Mouse (Mus musculus) megakaryocyte, embryonic 14.5 days (primary cell): ENCODE measurements around the gene Ppfia2.

Experiments
- FLI1 ChIP-seq: IDR thresholded peaks from 2 replicates; pipeline ENCODE4 v1.6.1; 2012; ENCODE audit warnings: low read length, inconsistent platforms, mixed read lengths
- GATA1 ChIP-seq: IDR thresholded peaks from 3 replicates; pipeline ENCODE4 v1.6.1; 2012; ENCODE audit warnings: mixed read lengths, low read length, inconsistent platforms, borderline replicate concordance

DNA sequence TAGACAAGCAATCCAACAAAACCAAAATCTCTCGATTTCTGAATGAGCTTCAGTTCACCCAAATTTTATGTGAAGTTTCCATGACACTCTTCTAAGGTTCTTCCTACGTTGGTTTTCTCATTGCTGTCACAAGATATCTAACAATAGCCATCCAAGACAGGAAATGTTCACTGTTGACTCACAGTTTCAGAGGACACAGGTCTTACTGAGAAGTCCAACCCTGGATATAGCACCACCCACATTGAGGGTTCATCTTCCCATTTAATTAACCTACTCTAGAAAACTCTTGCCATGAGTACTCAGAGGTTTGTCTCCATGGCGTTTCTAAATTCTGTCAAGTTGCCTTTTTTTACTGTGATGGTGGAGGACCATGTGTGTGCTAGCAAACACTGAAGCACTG lies 401.7 kb downstream of the Ppfia2 start:
- TF ChIP-seq GATA1 (no peak), FLI1 (no peak)
